In the genomic region with DNA sequence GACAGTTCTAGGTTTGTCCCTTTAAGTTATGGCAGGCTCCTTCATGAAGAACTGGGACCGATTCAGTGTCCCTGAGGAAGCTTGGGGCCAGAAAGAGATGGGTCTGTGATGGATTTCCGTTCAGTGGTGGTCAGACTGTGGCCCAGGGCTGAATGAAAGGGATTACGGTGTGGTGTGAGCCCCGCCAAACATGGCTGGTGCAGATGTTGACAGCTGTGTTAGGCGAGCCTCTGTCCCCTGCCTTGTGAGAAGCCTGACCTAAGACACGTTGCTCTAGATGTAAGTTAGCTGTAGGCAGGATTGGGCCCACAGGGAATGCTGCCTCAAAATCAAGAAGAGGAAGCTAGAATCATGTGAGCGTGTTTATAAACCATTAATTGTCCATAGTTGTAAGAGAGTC, we compare ENCODE assay signal across 10 mouse cellular contexts. TPM values are rescaled to one million over a fixed set of nuclear protein-coding genes. Genes with fewer than 3 reads are reported as not detected.
DNase-seq lines count a peak whose midpoint lies in the region; ATAC-seq and TF ChIP-seq lines count a peak whose summit lies in the region.
"Had no signal": no experiment of that assay in that cellular context is flagged by ENCODE, and none has a peak within 500 bp of the region (broad histone marks: within the 10 kb centered on the region; RNA-seq: fewer than 3 reads in every experiment).

No protein-coding gene starts in this region.

- WGBS in heart, adult 2 months, result 63% methylated on average over 7 of the region's 7 CpGs
- WGBS in heart, embryonic 11.5 days (ENCODE audit: insufficient replicate concordance), result 55% methylated on average over 7 of the region's 7 CpGs
- 58% methylated on average over 7 of the region's 7 CpGs for WGBS in lung, embryonic 15.5 days
- WGBS in heart, embryonic 16.5 days, result 51% methylated on average over 7 of the region's 7 CpGs
- 17% methylated on average over 7 of the region's 7 CpGs for WGBS in small intestine, adult 2 months

- H3K79me2 ChIP-seq in heart, adult 2 months (replicated peaks; ENCODE audit: control insufficient read depth, insufficient read depth, low read length), result no peaks in the 10 kb centered on the region

- DNase-seq in heart, adult 2 months, result peak in 1 of 2 experiments; percentile 27
- no peak for DNase-seq in lung, postnatal 14 days
- DNase-seq in cerebellum, adult 18-20 months, result no peak
- DNase-seq in cerebellum, adult 9-11 months, result no peak
- DNase-seq: kidney, adult 18-20 months had no signal

- no peaks in the 10 kb centered on the region for H3K9me3 ChIP-seq in heart, embryonic 11.5 days (replicated peaks; ENCODE audit: control insufficient read depth, low read length)
- H3K9me3 ChIP-seq in lung, embryonic 15.5 days, result no peaks in the 10 kb centered on the region
- no peaks in the 10 kb centered on the region for H3K9me3 ChIP-seq in heart, embryonic 16.5 days (replicated peaks; ENCODE audit: control insufficient read depth, low read length)
- H3K9me3 ChIP-seq: limb, embryonic 13.5 days had no signal

- H3K4me1 ChIP-seq in heart, adult 2 months (ENCODE audit: control insufficient read depth, insufficient read depth, low read length), result peaks cover 6% of the 10 kb centered on the region
- H3K4me1 ChIP-seq in heart, embryonic 11.5 days (ENCODE audit: control insufficient read depth, insufficient read depth, low read length), result no peaks in the 10 kb centered on the region
- H3K4me1 ChIP-seq in lung, embryonic 15.5 days, result peaks cover 15% of the 10 kb centered on the region
- H3K4me1 ChIP-seq in heart, embryonic 16.5 days (ENCODE audit: control insufficient read depth, insufficient read depth, low read length), result peaks cover 8% of the 10 kb centered on the region
- H3K4me1 ChIP-seq in small intestine, adult 2 months (ENCODE audit: control insufficient read depth, insufficient read depth, insufficient read length, low read length), result peaks cover 21% of the 10 kb centered on the region

- ATAC-seq in heart, embryonic 11.5 days (replicated peaks; ENCODE audit: insufficient number of reproducible peaks, low FRiP score, low TSS enrichment), result no peak
- no peak for ATAC-seq in lung, embryonic 15.5 days (ENCODE audit: borderline replicate concordance, extremely low read depth, low FRiP score, low TSS enrichment)
- no peak for ATAC-seq in heart, embryonic 16.5 days (replicated peaks; ENCODE audit: extremely low read depth, insufficient read depth, low FRiP score)

- H3K9ac ChIP-seq in heart, adult 2 months (ENCODE audit: low read depth, low read length), result no peak overlapping the region
- H3K9ac ChIP-seq in heart, embryonic 11.5 days (ENCODE audit: low read depth, low read length), result no peak overlapping the region
- H3K9ac ChIP-seq in lung, embryonic 15.5 days, result no peak overlapping the region
- peak overlapping the region; percentile 73 for H3K9ac ChIP-seq in heart, embryonic 16.5 days (ENCODE audit: low read length)
- H3K9ac ChIP-seq: limb, embryonic 13.5 days had no signal

- H3K4me2 ChIP-seq in heart, embryonic 11.5 days, result no peak overlapping the region
- H3K4me2 ChIP-seq in lung, embryonic 15.5 days, result peak overlapping the region; percentile 93
- H3K4me2 ChIP-seq in heart, embryonic 16.5 days (ENCODE audit: low read depth, low read length), result peak overlapping the region; percentile 99

- H3K4me3 ChIP-seq in heart, adult 2 months, result no peak overlapping the region
- no peak overlapping the region for H3K4me3 ChIP-seq in heart, embryonic 11.5 days (ENCODE audit: low read depth, low read length)
- peak overlapping the region; percentile 50 for H3K4me3 ChIP-seq in lung, embryonic 15.5 days
- peak overlapping the region; percentile 65 for H3K4me3 ChIP-seq in heart, embryonic 16.5 days (ENCODE audit: low read length)
- H3K4me3 ChIP-seq in small intestine, adult 2 months (ENCODE audit: low read depth, low read length), result peak overlapping the region; percentile 85

- H3K27ac ChIP-seq in heart, adult 2 months, result peak overlapping the region; percentile 48; the same call in 1 of the 2 replicates
- no peak overlapping the region for H3K27ac ChIP-seq in heart, embryonic 11.5 days (ENCODE audit: low read depth, low read length)
- no peak overlapping the region for H3K27ac ChIP-seq in lung, embryonic 15.5 days
- H3K27ac ChIP-seq in heart, embryonic 16.5 days (ENCODE audit: low read length), result no peak overlapping the region
- peak overlapping the region; percentile 97 for H3K27ac ChIP-seq in small intestine, adult 2 months (ENCODE audit: insufficient read depth, low read depth, low read length)
- H3K27ac ChIP-seq: limb, embryonic 13.5 days had no signal

- H3K36me3 ChIP-seq in heart, adult 2 months (ENCODE audit: control insufficient read depth, insufficient read depth, low read length), result no peaks in the 10 kb centered on the region
- H3K36me3 ChIP-seq in heart, embryonic 11.5 days (ENCODE audit: control insufficient read depth, insufficient read depth, low read length), result no peaks in the 10 kb centered on the region
- H3K36me3 ChIP-seq in lung, embryonic 15.5 days, result no peaks in the 10 kb centered on the region
- H3K36me3 ChIP-seq in heart, embryonic 16.5 days (ENCODE audit: control insufficient read depth, insufficient read depth), result no peaks in the 10 kb centered on the region
- H3K36me3 ChIP-seq in small intestine, adult 2 months (ENCODE audit: control insufficient read depth, insufficient read depth, low read length), result peaks cover 26% of the 10 kb centered on the region
- H3K36me3 ChIP-seq: limb, embryonic 13.5 days had no signal

- no peaks in the 10 kb centered on the region for H3K27me3 ChIP-seq in heart, adult 2 months (ENCODE audit: control insufficient read depth, insufficient read depth, low read length)
- H3K27me3 ChIP-seq in heart, embryonic 11.5 days (ENCODE audit: control insufficient read depth, insufficient read depth, low read length), result peaks cover 43% of the 10 kb centered on the region
- H3K27me3 ChIP-seq in lung, embryonic 15.5 days, result peaks cover 41% of the 10 kb centered on the region
- H3K27me3 ChIP-seq in heart, embryonic 16.5 days (ENCODE audit: control insufficient read depth, insufficient read depth, low read length), result peaks cover 27% of the 10 kb centered on the region
- H3K27me3 ChIP-seq in small intestine, adult 2 months (ENCODE audit: control insufficient read depth, insufficient read depth, low read length), result no peaks in the 10 kb centered on the region

- intact Hi-C loops in heart, adult 2 months (cut with DNase I), result loop anchor here (5.0 kb wide), 2 partner anchors 40 to 60 kb away; no protein-coding TSS in a partner anchor

- no peak for TF ChIP-seq EP300 in heart, adult 2 months (IDR thresholded peaks at IDR 0.05; ENCODE audit: insufficient read depth, low read depth, low read length)

- TF ChIP-seq POLR2A in heart, adult 2 months (IDR thresholded peaks at IDR 0.05; ENCODE audit: insufficient read depth, low read depth, low read length), result no peak
- no peak for TF ChIP-seq POLR2A in small intestine, adult 2 months (IDR thresholded peaks at IDR 0.05; ENCODE audit: low read depth, low read length)

- no peak for TF ChIP-seq CTCF in heart, adult 2 months (IDR thresholded peaks at IDR 0.05)
- TF ChIP-seq CTCF in small intestine, adult 2 months (IDR thresholded peaks at IDR 0.05; ENCODE audit: extremely low read depth, insufficient read length, insufficient replicate concordance, low read depth, low read length), result no peak

RNA-seq across cellular contexts. Expression of gene Irf8, which starts 1.0 kb away (rescaled TPM):
- 1 to 10 TPM; 3.6 to 3.8 TPM for total RNA-seq in heart, adult 2 months (2021)
- 4.2 and 4.9 TPM in 2 replicates for polyA plus RNA-seq in heart, adult 2 months (2012; rRNA removed)
- polyA plus RNA-seq in heart, embryonic 11.5 days (2014; fragmentation: Nextera tagmentation; extraction: Ambion mirVana), result 3.2 and 3.9 TPM in 2 replicates
- 16.4 and 18.1 TPM in 2 replicates for polyA plus RNA-seq in lung, embryonic 15.5 days (2015; fragmentation: Nextera tagmentation; extraction: Ambion mirVana)
- 19.3 and 22.5 TPM in 2 replicates for polyA plus RNA-seq in heart, embryonic 16.5 days (2015; fragmentation: Nextera tagmentation; extraction: Ambion mirVana)
- polyA plus RNA-seq in small intestine, adult 2 months (2012; rRNA removed), result 48.7 and 124 TPM in 2 replicates

Comparison
In these comparisons a context has a peak if more than half of its experiments do, and no peak if none do; other contexts are left out.
1. H3K27ac ChIP-seq: peak in heart, adult 2 months (single experiment) and small intestine, adult 2 months (single experiment); none in heart, embryonic 11.5 days (single experiment), lung, embryonic 15.5 days (single experiment) and heart, embryonic 16.5 days (single experiment).
2. H3K4me3 ChIP-seq: peak in lung, embryonic 15.5 days (single experiment), heart, embryonic 16.5 days (single experiment) and small intestine, adult 2 months (single experiment); none in heart, adult 2 months (single experiment) and heart, embryonic 11.5 days (single experiment).